Mouse (Mus musculus) bone marrow macrophage, adult 2 months (primary cell): Measurements from ENCODE around the gene Rpgrip1l. TPM values are rescaled to one million over a fixed set of nuclear protein-coding genes. Genes with fewer than 3 reads are reported as not detected.

ENCODE experiments used
- H3K27ac ChIP-seq: 2 replicates; pipeline ENCODE4 v1.5.1; 2012; ENCODE audit warnings: low read depth, low read length; ENCODE audit not compliant: insufficient read depth
- H3K4me1 ChIP-seq: 2 replicates; pipeline ENCODE4 v1.6.1; 2012; ENCODE audit warnings: low read length; ENCODE audit not compliant: control insufficient read depth, insufficient read depth
- H3K4me3 ChIP-seq: 2 replicates; pipeline ENCODE4 v1.5.1; 2012; ENCODE audit warnings: mild to moderate bottlenecking, low read length, moderate library complexity; ENCODE audit not compliant: insufficient read depth
- CTCF ChIP-seq: IDR thresholded peaks from 2 replicates; pipeline ENCODE4 v1.5.1; 2012; ENCODE audit warnings: low read depth, mild to moderate bottlenecking, low read length, moderate library complexity
- POLR2A ChIP-seq: IDR thresholded peaks from 2 replicates; pipeline ENCODE4 v1.6.1; 2012; ENCODE audit warnings: mild to moderate bottlenecking, low read depth, low read length, borderline replicate concordance
- polyA plus RNA-seq: library from polyadenylated mRNA; stranded (reverse); fragments of >200 nt; gene quantifications from 2 replicates; pipeline ENCODE4 v1.2.4, GENCODE M21; 2012; ENCODE audit not compliant: missing spikeins, insufficient read depth, insufficient read length

The Rpgrip1l gene
- polyA plus RNA-seq, 1 experiment: 3.7 TPM

DNA sequence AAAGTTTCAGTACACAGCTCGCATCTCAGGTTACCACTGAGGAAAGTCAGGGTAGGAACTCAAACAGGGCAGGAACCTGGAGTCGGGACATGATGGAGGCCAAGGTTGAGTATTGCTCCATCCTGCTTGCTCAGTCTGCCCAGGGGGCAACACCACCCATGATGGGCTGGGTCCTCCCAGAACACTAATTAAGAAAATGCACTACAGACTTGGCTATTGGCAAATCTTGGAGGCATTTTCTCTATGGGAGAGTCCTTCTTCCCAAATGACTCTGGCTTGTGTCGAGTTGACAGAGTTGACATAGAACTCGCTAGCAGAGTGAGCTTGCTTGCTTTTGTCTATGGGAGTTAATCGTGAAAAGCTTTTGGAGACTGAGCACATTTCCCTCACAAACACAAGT, 120.1 kb downstream of the Rpgrip1l start:
- Histone ChIP-seq H3K27ac (no peak overlapping the region), H3K4me3 (no peak overlapping the region), H3K4me1 (peaks cover 3% of the 10 kb centered on the region; the same call in 1 of the 2 replicates)
- TF ChIP-seq CTCF (no peak), POLR2A (no peak)

- H3K27ac ChIP-seq: no peak overlapping the region
- no peaks in the 10 kb centered on the region for H3K4me1 ChIP-seq
- TF ChIP-seq POLR2A: no peak
- no peak for TF ChIP-seq CTCF
- H3K4me3 ChIP-seq: no peak overlapping the region
Measured at GRCm38 (mm10) chr8:91190816-91191340, 122.2 kb downstream of the Rpgrip1l start.

DNA sequence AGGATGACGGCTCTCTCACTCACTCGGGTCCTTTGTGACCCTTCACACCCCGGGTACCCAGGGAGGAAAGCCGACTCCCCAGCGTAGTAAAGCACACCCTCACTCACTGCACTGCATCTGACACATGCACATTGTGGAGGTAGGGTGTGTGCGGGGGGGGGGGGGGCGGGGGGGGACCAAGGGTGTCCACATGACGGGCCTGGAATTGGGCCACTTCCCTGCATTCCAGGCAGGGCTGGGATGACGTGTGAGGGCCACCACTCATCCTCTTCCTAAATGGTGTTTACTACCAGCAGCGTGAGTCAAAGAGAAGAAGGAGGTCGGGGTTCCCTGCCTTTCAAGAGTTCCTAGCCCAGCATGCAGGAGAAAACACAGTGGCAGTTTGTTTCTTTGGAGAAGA, 124.9 kb downstream of the Rpgrip1l start:
- no peaks in the 10 kb centered on the region for H3K4me1 ChIP-seq
- H3K4me3 ChIP-seq: no peak overlapping the region
- no peak for TF ChIP-seq CTCF
- no peak for TF ChIP-seq POLR2A
- no peak overlapping the region for H3K27ac ChIP-seq

DNA sequence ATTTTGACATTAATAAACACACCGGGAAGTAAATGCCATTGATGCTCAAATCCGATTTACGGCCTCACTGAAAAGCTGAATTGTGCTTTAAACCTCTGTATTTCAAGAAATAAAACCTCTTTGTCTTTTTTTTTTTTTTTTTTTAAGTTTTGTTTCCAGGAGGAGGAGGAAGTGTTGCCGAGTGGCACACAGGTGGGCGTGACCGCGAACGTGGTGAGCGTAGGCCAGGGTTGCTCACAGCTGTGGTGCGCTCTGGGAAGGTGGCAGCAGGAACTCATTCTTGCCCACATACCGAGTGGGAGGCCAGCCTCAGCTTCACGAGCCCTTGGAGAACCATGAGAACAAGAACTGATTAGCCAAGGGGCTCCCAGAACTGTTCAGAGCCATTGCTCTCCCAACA, 126.7 kb downstream of the Rpgrip1l start:
- TF ChIP-seq CTCF (no peak), POLR2A (no peak)
- Histone ChIP-seq H3K4me1 (no peaks in the 10 kb centered on the region), H3K27ac (no peak overlapping the region), H3K4me3 (no peak overlapping the region)

- Histone ChIP-seq H3K27ac (no peak overlapping the region), H3K4me3 (no peak overlapping the region), H3K4me1 (peaks cover 10% of the 10 kb centered on the region)
- TF ChIP-seq CTCF: no peak
- no peak for TF ChIP-seq POLR2A
Measured at GRCm38 (mm10) chr8:91177708-91178107, 135.4 kb downstream of the Rpgrip1l start.

- Histone ChIP-seq H3K4me3 (no peak overlapping the region), H3K4me1 (peaks cover 10% of the 10 kb centered on the region), H3K27ac (no peak overlapping the region)
- no peak for TF ChIP-seq CTCF
- no peak for TF ChIP-seq POLR2A
Measured at GRCm38 (mm10) chr8:91176176-91176575, 136.9 kb downstream of the Rpgrip1l start.

- Histone ChIP-seq H3K4me3 (no peak overlapping the region), H3K27ac (no peak overlapping the region), H3K4me1 (peaks cover 9% of the 10 kb centered on the region)
- TF ChIP-seq CTCF (no peak), POLR2A (no peak)
Measured at GRCm38 (mm10) chr8:91171605-91172004, 141.5 kb downstream of the Rpgrip1l start.

GRCm38 (mm10) chr8:91170914-91171313, 142.1 kb downstream of the Rpgrip1l start:
- TF ChIP-seq CTCF (no peak), POLR2A (no peak)
- Histone ChIP-seq H3K4me1 (peaks cover 5% of the 10 kb centered on the region), H3K27ac (no peak overlapping the region), H3K4me3 (no peak overlapping the region)

- H3K4me3 ChIP-seq: no peak overlapping the region
- H3K4me1 ChIP-seq: no peaks in the 10 kb centered on the region
- no peak overlapping the region for H3K27ac ChIP-seq
- TF ChIP-seq CTCF (no peak), POLR2A (no peak)
Measured at GRCm38 (mm10) chr8:91170152-91170551, 142.9 kb downstream of the Rpgrip1l start.

Other genes with a start within 250 kb of the Rpgrip1l start
- gene Rbl2, start 243.2 kb downstream of the Rpgrip1l start, polyA plus RNA-seq: 51.3 and 54.7 TPM in 2 replicates
- 35.1 and 38.2 TPM in 2 replicates for gene Aktip, start 113.3 kb downstream of the Rpgrip1l start, polyA plus RNA-seq
- 23.6 and 26.4 TPM in 2 replicates for gene Fto, start 263 bp upstream of the Rpgrip1l start, polyA plus RNA-seq